Mouse (Mus musculus) embryo, embryonic 10 days (tissue): Measurements from ENCODE around the gene Macrod1.

Experiments
- DNase-seq: peaks from one replicate; pipeline ENCODE4 v3.0.0-alpha.2; 2015; ENCODE audit warnings: low spot score

The Macrod1 gene

DNA sequence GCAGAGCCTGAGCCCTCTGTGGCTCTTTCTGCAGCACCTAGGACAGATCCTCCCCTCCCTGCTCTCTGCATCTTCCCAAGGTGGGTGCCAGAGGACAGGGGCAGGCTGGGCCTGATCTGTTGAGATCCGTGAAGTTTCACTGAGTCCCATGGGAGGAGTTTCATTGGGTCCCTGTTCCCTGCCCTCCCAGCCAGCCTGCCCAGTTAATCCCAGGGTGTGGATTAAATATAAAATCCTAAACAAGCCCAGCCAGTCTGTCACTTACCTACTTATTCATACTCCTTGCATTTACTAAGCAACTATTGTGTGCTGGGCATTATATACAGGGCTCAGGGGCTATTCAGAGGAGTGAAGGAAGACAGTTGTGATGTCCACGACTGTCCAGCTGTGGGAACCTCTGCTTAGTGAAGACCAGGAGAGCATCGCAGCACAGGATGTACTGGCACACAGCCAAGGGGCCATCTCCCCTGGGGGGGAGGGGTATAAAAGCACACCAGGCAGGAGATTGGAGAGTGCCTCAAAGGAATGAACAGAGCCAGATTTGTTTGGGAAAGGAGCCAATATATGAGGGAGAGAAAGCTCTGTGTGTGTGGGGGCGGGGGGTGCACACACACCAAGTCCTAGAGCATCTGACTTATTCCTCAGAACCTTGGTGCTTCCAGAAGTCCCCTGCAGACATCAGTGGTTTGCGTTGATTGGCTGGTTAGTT is 85.8 kb downstream of the Macrod1 start:
- no peak for DNase-seq

DNA sequence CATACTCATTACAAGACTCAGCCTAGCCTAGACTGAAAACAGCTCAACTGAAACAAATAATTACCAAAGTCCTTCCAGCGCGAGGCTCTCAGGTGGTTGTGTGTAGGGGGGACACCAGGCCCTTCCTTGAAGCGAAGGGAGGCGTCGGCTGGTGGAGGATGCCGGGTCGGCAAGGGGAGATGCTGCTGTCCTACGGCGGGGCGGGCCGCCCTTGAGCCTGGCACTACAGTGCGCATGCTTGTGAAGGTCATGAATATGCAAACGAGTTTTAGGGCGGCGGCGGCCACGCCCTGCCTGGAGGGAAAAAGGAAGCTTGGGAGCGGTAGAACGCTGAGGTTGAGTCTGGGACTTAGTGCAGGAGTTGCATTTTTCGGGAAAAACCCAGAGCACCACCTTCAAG is 87.2 kb downstream of the Macrod1 start:
- peak; percentile 92 for DNase-seq

DNA sequence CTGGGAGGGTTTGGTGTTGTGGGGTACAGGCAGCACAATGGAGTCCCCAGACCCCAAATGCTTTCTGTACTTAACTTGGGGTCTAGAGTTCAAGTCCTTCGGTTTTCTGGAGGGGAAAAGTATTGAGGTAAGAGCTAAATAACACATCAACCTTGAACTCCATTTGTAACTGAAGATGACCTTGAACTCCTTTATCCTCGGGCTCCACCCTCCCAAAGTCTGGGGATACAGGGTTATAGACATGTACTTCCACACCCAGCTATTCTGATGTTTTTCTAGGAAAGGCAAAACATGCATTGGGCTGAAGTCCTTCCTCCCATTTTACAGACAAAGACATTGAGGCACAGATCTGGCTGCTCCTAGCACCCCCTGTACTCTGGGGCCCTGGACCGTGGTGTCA is 87.8 kb downstream of the Macrod1 start:
- no peak for DNase-seq

DNA sequence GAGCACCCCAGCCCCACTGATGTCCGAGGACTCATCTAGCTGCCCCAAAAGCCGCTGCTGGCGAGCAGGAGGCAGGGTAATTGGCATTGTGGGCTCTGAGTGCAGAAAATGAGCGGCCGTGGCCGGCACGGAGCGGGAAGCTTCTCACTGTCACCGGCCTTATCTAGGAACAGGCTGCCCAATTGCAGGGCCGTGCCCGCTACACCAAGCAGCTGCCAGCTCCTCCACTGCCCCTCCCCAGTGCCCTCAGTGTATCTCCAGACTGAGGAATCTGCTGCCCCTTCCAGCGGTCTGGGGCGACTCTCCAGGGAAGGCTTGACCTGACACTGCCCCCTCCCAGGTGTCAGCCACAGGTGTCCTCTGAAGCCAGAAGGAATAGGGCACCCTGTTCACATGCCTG is 89.8 kb downstream of the Macrod1 start:
- no peak for DNase-seq

DNA sequence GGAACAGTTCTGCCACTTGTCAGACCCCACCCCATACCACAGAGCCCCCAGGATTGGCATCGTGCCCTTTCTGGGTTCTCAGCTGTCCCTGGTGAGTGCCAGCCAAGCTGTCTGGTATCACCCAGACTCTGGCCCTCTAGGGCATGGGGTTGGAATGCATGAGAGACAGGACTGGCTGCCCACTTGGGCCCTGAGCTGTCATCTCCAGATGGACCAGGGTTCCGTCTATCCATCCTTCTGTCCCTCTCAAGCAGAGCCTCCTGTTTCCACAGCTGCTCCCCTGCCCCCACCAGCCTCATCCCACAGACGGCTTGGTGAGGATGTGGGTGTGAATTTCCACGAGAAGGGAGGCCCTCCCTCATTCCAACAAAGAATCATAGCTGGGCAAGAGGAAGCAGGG is 91.5 kb downstream of the Macrod1 start:
- DNase-seq, result no peak

DNA sequence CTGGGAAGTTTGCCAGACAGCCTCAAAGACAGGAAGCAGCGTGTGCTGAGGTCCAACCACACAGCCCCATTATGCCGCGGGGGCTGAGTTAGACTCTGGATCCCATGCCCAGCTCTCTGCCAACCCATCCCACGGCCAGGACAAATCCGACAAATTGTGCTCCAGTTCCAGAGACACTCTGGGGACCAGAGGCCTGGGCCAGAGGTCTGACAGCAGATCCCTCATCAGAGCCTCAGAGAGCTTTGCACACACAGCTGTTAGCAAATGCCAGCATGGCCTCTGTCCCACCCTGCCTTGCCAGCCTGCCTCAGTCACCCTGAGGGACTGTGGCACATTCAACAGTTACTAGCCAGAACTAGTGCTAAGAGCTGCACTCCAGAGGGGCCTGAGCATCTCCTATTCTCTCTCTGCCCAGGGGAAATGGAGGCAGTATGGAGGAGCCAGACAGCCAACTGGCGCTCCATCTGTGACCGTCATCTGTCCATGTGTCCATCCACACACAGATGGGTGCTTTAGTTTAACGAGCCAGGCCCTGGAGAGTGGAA is 92.0 kb downstream of the Macrod1 start:
- DNase-seq, result no peak

DNA sequence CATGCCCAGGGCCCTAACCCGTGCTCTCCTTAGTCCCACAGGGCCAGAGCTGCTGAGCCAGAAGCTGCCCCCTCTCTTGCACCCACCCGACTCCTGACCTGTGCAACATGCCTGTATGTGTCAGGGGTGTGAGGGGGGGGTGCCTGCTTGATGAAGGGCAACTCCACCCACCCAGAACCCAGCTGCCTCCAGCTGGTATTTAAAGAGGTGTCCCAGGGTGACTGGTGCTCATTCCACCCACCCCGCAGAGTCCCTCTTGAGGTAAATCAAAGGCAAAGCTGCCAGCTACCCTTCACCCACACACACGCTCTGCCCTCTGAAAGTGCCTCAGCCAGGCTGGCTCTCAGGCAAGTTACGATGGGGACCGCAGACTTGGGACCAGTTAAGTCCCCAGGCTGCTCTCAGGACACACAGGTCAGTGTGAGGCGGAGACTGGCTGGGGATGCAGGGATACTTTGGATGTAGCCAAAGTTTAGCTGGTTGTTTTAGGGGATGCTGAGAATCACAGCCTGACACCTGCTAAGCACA is 92.6 kb downstream of the Macrod1 start:
- no peak for DNase-seq

DNA sequence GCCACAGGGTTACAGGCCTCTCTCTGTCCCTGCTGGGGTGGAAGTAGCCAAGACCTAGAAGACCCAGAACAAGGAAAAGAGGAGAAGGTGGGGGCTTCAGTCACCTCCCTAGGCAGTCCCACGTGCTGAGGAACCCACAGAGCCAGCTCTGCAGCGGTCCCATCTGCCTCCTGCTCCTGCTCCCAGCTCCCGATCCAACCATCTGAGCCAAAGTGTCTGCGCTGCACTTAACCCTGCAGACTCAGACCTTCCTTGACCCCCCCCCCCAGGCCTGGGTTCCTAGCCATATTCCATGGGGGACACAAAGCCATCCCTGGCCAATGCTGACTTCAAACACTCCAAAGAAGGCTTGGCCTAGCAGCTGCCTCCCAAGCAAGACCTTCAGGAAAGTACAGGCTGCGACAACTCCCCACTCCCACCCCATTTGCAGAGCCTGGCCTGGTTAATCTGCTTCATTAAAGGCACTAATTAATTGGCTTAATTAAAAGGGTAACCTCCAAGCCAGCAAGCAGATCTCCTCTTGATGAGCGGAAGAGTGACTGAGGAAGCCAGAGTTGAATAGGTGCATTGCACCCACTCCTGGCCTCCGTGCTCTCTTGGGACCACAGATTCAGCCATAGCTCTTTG is 94.8 kb downstream of the Macrod1 start:
- DNase-seq, result no peak

DNA sequence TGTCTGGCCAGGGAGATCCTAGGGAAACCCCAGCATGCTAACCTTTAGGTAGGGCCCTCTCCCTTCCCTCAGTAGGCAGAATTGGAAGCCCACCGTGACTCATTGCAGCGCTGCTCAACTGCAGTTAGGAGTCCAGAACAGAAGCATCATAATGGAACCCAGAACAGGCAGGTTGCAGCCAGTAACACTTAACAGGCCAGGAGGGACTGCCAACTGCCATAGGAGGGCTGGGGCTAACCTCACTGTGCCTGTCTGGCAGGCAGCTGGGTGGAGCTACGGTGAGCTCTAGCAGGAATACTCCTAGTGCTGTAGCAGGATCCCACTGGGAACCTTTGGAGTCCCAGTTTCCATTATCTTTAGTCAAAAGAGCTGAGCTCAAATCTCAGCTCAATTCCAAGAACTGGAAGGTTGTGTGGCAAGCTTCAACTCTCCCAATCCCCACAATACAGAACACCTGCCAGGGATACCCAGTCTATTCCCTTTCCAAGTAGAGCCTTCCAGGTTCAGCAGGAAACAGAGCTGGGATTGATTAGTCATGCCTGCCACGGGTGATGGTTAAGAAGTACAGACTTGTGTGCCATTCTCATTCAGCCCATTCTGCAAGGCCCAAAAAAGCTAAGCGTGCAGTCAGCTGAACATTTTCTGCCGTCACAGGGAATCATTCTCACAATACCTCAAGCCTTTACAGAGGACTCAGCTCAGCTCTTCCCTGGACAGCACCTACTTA is 95.5 kb downstream of the Macrod1 start:
- no peak for DNase-seq

DNA sequence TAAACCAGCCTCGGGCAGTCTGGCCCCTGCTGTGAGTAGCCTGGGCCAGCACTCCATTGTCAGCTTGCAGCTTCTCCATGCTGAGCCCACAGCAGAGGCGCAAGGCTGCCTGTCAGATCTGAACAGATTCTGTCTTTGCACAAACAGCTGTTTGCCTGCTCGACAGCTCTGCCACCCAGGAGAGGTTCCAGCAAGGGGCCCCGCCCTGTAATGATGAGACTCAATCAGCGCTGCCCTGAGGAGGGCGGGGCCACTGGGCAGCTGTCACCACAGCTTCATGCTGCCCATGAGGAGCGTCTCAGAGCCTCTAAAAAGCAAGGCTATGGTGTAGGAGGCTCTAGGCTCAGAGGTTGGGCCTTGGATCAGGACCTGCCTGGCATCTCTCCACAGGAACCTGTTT is 96.6 kb downstream of the Macrod1 start:
- no peak for DNase-seq

DNA sequence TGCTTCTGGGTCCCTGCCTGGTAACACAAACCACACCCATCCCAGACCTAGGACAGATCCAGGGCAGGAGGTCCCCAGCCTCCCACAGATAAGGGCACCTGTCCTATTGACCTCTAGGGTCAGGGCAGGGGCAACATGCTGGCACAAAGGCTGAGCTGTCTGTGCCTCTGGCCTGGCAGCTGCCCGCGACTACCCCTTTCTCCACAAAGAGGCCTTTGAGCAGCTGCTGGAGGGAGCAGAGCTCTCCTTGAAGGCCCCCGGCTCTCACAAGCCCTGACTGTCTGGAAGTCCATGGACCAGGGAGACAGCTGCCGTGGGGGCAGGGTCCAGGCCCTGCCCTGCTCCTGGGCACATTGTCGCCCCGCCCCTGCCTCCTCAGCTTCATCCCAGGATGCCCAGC is 98.6 kb downstream of the Macrod1 start:
- no peak for DNase-seq

DNA sequence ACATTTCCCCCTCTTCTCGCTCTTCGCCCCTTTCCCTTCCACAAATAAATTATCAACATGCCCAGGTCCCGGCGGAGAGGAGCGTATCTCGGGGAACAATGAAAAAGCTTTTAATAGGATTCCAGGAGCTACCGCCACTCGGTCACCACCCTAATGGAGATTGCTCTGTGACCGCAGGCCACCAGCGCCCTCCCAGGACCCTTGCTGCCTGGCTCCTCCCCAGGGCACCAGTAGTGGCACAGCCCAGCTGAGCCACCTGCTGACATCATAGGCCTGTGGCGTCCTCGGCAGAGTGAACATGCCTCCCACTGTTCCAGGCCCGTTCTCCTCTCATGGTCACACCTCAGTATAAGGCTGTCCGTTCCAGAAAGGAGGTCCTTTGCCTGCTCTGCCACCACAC is 101.1 kb downstream of the Macrod1 start:
- DNase-seq, result no peak

DNA sequence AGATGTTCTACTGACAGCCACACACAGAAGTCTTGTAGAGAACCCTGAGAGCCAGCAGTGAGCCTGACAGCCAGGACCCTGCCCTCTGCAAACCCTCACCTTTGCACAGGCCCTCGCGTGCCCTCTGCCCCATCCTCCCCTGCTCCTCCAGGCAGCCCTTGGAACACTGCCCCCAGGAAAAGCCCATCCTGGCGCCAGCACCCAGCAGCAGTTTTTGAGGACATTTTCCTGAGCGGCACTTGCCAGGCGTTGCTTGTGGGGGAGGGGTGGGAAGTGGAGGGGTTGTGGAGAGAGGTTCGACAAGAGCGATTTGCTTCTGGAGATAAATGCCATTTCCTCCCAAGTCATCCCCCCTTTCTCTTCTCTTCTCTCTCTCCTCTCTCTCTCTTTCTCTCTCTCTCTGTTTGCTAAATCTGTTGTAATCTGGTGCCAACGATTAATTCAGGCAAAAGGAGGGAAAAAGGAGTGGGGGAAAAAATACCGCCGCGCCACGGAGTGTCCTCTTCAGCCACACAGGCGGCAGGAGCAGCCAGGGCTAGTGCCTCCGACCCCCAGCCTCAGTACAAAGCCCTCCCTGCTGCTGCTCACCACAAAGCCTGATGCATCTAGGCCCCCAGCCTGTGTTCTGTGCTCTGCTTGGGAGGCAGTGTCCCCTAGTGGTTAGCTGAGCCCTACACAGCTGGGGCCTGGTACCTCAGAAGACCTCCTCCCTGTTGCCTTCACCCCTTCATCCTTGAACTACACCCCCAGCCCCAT is 103.7 kb downstream of the Macrod1 start:
- DNase-seq, result peak; percentile 84

DNA sequence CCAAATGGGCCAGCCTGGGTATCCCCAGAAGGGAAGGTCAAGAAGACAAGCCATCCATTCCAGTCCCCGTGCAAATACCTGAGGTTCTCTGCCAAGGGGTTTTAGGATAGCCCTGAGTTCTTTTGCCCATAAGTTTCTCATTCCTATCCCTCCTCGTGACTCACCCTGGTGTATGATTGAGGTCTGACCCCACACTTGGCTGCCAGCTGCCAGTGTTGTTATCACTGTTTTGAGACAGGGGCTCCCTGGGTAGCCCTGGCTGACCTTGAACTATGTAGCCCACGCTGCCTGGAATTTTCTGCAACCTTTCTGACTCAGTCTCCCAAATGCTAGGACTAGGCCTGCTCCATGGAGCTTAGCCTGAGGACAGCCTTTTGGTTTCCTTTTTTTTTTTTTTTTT is 104.5 kb downstream of the Macrod1 start:
- DNase-seq, result no peak

DNA sequence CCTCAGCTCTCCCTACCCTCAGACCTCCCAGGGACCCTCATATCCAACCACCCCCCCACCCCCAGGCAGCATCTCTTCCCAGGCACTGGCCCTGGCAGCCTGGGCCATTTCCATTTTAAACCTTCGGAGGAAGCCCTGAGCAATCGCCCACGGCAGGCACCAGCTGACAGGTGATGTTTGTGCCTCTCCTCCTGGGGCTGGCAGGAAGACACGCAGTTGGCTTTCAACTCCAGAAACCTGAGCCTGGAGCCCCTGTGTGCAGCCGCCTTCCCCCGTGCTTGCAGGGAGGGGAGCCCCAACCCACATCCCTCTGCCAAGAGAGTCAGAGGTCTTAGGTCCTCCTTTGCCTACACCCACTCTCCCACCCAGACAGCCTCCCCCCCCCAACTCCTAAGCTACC is 107.6 kb downstream of the Macrod1 start:
- no peak for DNase-seq

DNA sequence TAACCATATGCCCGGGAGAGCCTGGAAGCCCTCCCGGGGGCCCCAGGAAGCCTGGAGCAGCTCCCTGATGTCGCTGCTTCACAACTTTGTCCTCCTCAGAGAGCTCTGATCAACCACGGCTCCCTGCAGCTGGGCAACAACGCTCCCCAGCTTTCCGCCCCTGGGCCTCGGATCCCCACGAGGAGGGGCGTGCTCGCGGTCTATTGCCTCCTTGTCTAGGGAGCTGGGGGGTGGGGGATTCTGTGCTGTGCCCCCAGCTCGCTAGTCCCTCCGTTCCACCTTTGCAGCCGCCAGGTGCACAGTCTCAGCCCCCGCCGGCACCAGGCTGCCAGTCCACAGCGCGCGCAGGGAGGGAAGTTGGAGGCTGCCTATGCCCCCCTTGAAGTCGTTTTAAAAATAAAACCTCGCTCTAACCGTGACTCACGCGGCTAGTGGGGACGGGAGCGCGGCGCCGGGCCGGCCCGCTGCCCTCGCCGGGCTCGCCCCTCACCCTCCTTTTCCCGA is 108.3 kb downstream of the Macrod1 start:
- DNase-seq, result no peak

DNA sequence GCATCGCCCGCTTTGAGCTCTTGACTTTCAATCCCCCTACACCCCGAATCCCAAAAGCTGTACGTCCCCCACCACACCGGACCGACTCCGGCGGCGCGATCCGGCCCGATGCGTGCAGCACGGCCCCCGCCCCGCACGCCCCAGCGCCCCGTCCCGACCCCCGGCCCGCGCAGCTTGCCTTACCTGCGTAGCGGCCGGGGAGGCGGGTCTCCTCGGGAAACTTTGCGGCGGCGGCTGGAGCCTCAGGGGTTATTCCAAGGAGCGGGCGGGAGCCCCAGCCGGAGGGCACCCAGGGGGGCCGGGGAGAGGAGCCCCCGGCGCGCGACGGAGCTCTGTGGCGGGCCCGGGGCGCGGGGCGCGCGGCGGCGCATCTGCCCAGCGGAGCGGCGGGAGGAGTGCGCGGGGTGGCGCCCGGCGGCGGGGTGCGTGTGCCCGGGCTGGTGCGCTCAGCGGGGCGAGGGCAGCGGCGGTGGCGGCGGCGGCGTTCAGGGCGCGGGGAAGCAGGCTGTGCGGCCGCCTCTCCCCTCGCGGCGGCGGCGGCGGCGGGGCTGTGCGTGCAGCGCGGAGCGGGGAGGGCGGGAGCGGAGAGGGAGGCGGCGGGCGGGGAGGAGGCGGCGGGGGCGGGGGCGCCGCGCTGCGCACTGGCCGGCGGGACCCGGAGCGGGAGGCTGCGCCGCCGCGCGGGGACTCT is 109.0 kb downstream of the Macrod1 start:
- DNase-seq, result no peak

DNA sequence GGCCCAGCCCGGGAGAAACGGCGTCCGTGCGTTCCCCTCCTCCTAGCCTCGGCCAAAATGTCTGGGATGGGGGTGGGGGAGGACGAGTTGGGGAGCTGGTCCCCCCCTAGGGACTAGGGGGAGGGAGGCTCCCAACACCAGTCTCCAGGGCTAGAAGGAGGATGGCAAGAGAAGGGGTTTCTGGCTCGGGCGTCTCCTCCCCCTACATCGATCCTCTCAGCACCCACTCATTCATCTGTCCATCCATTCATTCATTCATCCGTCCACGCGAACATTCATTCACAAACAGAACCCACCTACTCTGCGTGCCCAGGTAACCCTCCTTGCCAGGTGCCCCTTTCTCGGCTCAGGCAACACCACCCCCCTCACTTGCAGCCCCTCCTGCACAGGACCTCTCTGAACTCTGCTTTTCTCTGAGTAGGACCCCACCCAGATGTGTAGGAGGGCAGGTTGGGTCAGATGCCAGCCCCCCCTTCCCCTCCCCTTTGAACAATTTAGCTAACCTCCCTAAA is 109.6 kb downstream of the Macrod1 start:
- DNase-seq, result no peak

DNA sequence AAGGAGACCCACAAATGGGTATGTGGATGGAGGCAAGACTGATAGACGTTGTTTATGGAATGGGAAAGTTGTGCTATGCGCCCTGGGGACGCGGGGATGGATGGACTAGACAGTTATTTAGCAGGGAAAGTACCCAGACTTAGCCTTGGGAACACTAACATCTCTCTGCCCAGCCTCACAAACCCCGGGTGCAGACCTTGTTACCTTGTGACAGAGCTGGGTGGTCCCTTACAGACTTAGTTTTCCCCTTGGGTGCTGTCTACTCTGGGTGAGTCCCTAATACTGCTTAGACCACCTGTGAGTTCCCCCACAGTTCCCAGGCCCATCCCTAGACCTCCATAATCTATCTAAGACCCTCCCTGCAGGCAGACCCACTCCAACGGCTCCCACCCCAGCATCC is 110.2 kb downstream of the Macrod1 start:
- no peak for DNase-seq

DNA sequence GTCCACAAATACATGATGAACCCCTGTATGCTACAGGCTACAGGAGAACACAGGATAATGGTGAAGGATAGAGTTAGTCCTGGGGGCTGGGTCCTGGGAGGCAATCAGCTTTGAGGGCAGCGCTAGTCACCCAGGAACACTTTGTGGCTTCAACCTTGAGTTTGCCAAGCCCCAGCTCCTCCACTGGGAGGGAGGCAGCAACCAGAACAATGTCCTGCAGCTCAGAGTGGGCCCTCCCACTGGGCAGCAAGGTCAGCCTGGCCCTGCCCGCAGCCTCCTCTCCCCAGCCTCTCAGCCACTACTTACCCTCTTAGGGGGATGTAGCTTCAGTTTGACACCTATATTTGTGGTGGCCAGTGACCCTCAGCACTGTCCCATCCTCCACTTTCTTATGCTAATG is 111.8 kb downstream of the Macrod1 start:
- DNase-seq, result no peak

DNA sequence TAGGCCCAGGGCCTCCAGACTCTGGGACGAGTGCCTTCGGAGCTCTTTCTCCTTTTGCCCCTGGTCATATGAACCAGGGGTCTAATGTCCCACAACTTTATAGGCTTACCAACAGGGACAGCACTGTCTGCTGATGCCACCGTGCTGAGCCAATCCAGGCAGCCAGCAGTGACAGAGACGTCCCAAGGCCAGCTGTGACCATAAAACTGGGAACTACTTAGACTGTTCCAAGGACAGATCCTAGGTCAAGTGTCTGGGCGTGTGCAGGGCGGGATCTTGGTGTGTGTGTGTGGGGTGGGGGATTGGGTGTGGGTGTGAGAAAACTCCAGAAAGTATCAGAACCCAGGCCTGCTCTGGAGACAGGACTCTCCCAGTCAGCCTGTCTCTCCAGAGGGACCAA is 114.3 kb downstream of the Macrod1 start:
- no peak for DNase-seq
